Mouse (Mus musculus) hindbrain, embryonic 14.5 days (tissue): Measurements from ENCODE around the gene Pex11b. TPM values are rescaled to one million over a fixed set of nuclear protein-coding genes. Genes with fewer than 3 reads are reported as not detected.
"Not testable (repeated sequence)": the region's sequence is repeated elsewhere in the genome, so short reads cannot be mapped to it uniquely, and the experiment has no call there.

Experiments used
- ATAC-seq: fragments of 200-750 bp; cut with Nextera tagmentation; 2 replicates; pipeline ENCODE4 v1.8.0; 2017; ENCODE audit warnings: moderate number of reproducible peaks, mild to moderate bottlenecking, moderate TSS enrichment, moderate library complexity; ENCODE audit not compliant: low FRiP score
- DNase-seq: peaks from one replicate; pipeline ENCODE4 v3.0.0-alpha.2; 2015; ENCODE audit warnings: low spot score
- H3K27ac ChIP-seq: fragments of 300-500 bp; sonication (generic); 2 replicates; pipeline ENCODE4 v1.5.1; 2014; ENCODE audit warnings: mild to moderate bottlenecking, moderate library complexity
- H3K27me3 ChIP-seq: fragments of 300-500 bp; sonication (generic); 2 replicates; pipeline ENCODE4 v1.6.1; 2014; ENCODE audit warnings: mild to moderate bottlenecking, low read length, mixed read lengths; ENCODE audit not compliant: control insufficient read depth, insufficient read depth
- H3K36me3 ChIP-seq: fragments of 300-500 bp; sonication (generic); replicated peaks from 2 replicates; pipeline ENCODE4 v1.6.1; 2014; ENCODE audit not compliant: control insufficient read depth, insufficient read depth
- H3K4me1 ChIP-seq: fragments of 300-500 bp; sonication (generic); replicated peaks from 2 replicates; pipeline ENCODE4 v1.6.1; 2014; ENCODE audit warnings: antibody characterized with exemption, low read length, mixed read lengths; ENCODE audit not compliant: control insufficient read depth, insufficient read depth
- H3K4me2 ChIP-seq: fragments of 300-500 bp; sonication (generic); replicated peaks from 2 replicates; pipeline ENCODE4 v1.6.1; 2014; ENCODE audit warnings: mild to moderate bottlenecking, moderate library complexity
- H3K4me3 ChIP-seq: fragments of 300-500 bp; sonication (generic); replicated peaks from 2 replicates; pipeline ENCODE4 v1.5.1; 2014; ENCODE audit warnings: mild to moderate bottlenecking, low read length
- H3K9ac ChIP-seq: fragments of 300-500 bp; sonication (generic); 2 replicates; pipeline ENCODE4 v1.6.1; 2014
- H3K9me3 ChIP-seq: fragments of 300-500 bp; sonication (generic); 2 replicates; pipeline ENCODE4 v1.6.1; 2016; ENCODE audit warnings: low read length; ENCODE audit not compliant: control insufficient read depth
- WGBS: fragments of 180-500 bp; shearing (Covaris S2); extraction: QIAGEN DNeasy Blood & Tissue Kit; methylation state at CpG from one replicate; pipeline ENCODE4 v1.1.7; 2014; 5-methylcytosine and 5-hydroxymethylcytosine counted together
- polyA plus RNA-seq: library from polyadenylated mRNA; unstranded; fragments of >200 nt; fragmentation: Nextera tagmentation; extraction: Ambion mirVana; gene quantifications from 2 replicates; pipeline ENCODE4 v1.2.1, GENCODE M21; 2014

Gene Pex11b
- polyA plus RNA-seq, 1 experiment from 2014 or later, result 58.2 TPM

DNA sequence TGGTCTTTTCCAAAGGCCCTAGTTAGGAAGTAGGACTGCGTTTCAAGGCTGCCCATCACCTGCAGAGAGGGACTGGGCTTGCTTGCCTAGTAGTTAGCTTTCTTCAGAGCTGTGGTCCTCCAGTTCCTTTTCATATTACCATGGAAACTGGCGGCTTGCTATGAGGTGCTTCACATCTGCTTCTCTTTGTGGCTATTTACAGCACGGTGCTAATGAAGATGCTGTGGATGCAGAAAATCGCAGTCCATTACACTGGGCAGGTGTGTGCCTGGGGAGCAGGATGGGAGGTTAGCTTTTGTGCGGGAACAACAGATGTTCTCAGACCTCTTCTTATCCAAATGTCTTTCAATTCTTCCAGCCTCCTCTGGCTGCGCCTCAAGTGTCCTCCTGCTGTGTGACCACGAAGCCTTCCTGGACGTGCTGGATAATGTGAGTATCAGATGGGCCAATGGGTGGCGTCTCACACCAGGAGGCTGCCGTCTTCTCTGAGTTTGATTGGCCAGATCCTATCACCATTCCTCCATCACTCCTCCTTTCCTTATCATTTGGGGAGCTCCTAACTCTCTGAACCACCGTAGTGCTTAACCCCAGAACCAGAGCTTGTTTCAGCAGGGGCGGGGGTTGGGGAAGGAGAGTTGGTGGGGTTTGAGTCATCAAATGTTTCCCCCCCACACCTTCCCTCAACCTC lies 45.2 kb downstream of the Pex11b start:
- Histone ChIP-seq H3K9me3 (no peaks in the 10 kb centered on the region), H3K4me2 (no peak overlapping the region), H3K9ac (no peak overlapping the region), H3K4me3 (no peak overlapping the region), H3K27me3 (peaks cover 12% of the 10 kb centered on the region; the same call in 1 of the 2 replicates), H3K27ac (no peak overlapping the region), H3K4me1 (no peaks in the 10 kb centered on the region), H3K36me3 (no peaks in the 10 kb centered on the region)
- 18% methylated on average over 12 of the region's 12 CpGs for WGBS
- DNase-seq (no peak), ATAC-seq (peak; percentile 21; the same call in 1 of the 2 replicates)

DNA sequence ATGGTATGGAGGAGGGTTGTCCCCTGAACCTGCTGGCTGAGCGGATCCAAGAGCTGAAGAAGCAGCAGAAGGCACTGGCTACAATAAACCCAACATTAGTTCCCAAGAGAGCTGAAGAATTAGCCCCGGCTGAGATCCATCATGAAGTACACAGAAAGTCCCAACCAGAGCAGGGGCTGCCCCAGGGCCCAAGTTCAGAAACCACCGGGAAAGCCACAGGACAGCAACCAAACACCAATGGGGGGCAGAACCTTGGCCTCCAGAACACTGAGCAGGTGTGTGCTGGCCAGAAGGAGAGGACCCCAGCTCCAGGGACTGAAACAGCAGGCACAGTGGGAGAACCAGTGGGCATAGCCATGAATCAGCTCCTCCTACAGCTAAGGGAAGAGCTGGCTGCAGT lies 48.3 kb downstream of the Pex11b start:
- ATAC-seq (no peak), DNase-seq (no peak)
- H3K4me2 ChIP-seq, result no peak overlapping the region
- WGBS, result 82% methylated on average over 3 of the region's 3 CpGs
- no peaks in the 10 kb centered on the region for H3K36me3 ChIP-seq
- H3K27me3 ChIP-seq, result peaks cover 15% of the 10 kb centered on the region; the same call in 1 of the 2 replicates
- H3K27ac ChIP-seq, result no peak overlapping the region
- no peak overlapping the region for H3K4me3 ChIP-seq
- no peaks in the 10 kb centered on the region for H3K9me3 ChIP-seq
- no peaks in the 10 kb centered on the region for H3K4me1 ChIP-seq
- no peak overlapping the region for H3K9ac ChIP-seq

DNA sequence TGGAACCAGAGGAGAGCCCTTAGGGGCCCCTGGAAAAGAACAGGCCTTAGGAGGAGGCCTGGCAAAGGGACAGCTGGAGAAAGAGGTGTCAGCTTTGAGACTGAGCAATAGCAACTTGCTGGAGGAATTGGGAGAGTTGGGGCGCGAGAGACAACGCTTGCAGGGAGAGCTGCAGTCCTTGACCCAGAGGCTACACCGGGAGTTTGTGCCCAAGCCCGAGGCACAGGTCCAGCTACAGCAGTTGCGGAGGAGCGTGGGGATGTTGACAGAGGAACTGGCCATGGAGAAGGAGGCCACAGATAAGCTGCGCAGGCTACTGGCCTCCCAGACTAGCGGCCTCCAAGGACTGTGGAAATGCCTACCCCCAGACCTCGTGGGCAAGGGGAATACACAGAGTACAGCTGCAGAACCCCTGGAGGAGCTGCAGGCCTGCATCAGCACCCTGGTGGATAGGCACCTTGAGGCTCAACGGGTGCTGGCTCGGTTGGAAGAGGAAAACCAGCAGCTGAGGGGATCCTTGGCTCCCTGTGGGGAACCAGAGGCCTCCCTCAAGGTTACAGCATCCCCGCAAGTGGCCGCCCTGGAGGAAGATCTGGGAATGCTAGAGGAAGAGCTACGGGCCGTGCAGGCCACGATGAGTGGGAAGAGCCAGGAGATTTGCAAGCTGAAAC lies 49.1 kb downstream of the Pex11b start:
- ATAC-seq, result no peak
- Histone ChIP-seq H3K4me1 (no peaks in the 10 kb centered on the region), H3K9me3 (no peaks in the 10 kb centered on the region), H3K27me3 (peaks cover 15% of the 10 kb centered on the region; the same call in 1 of the 2 replicates), H3K4me3 (peak overlapping the region; percentile 13; the same call in 1 of the 2 replicates), H3K4me2 (peak overlapping the region; percentile 44), H3K27ac (no peak overlapping the region), H3K9ac (no peak overlapping the region), H3K36me3 (no peaks in the 10 kb centered on the region)
- DNase-seq, result no peak
- 64% methylated on average over 17 of the region's 17 CpGs for WGBS

DNA sequence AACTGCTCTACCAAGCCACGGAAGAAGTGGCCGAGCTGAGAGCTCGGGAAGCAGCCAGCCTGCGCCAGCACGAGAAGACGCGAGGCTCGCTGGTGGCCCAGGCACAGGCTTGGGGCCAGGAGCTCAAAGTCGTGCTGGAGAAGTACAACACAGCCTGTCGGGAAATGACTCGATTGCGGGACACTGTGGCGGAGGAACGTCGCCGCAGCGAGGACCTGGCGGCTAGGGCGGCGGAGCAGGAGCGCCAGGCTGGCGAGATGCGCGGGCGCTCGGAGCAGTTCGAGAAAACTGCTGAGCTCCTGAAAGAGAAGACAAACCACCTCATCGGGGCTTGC lies 49.6 kb downstream of the Pex11b start:
- Histone ChIP-seq H3K9ac (no peak overlapping the region), H3K9me3 (no peaks in the 10 kb centered on the region), H3K4me3 (peak overlapping the region; percentile 13; the same call in 1 of the 2 replicates), H3K36me3 (no peaks in the 10 kb centered on the region), H3K4me2 (peak overlapping the region; percentile 44), H3K4me1 (no peaks in the 10 kb centered on the region), H3K27me3 (peaks cover 15% of the 10 kb centered on the region; the same call in 1 of the 2 replicates), H3K27ac (no peak overlapping the region)
- DNase-seq (no peak), ATAC-seq (no peak)
- WGBS, result 37% methylated on average over 28 of the region's 28 CpGs

DNA sequence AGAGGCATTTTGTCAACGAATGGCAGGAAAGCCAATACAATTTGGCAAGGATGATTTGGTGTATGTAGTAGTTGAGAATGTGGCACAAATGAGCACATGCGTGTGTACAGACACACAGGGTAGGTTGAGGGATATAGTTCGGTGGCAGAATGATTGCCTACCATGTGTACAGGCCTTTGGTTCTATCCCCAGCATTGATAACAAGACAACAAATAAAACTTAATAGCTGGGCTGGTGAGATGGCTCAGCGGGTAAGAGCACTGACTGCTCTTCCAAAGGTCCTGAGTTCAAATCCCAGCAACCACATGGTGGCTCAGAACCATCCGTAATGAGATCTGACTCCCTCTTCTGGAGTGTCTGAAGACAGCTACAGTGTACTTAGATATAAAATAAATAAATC lies 50.9 kb downstream of the Pex11b start:
- H3K27me3 ChIP-seq, result peaks cover 15% of the 10 kb centered on the region; the same call in 1 of the 2 replicates
- WGBS, result 96% methylated on average over 5 of the region's 5 CpGs
- H3K36me3 ChIP-seq, H3K4me2 ChIP-seq, H3K27ac ChIP-seq, DNase-seq, H3K4me3 ChIP-seq, H3K9me3 ChIP-seq, ATAC-seq, H3K4me1 ChIP-seq, H3K9ac ChIP-seq: not testable (repeated sequence)

DNA sequence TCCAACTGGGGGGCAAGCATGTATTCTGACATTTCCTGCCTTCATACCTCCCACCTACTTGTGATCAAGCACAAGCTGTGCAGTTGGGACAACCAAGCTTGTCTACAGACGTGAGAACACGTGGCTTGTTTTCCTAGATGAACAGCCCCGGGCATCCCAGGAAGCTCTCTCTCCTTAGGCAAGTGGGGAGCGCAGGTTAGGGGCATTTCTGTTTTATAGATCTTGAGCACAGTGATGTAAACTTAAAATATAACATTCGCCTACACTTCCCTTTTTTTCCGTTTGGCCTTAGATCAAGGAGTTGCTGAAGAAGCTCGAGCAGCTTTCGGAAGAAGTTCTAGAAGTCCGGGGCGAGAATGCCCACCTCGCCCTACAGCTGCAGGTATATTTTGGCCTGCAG lies 53.7 kb downstream of the Pex11b start:
- H3K27ac ChIP-seq, result no peak overlapping the region
- H3K4me2 ChIP-seq, result no peak overlapping the region
- H3K4me1 ChIP-seq, result no peaks in the 10 kb centered on the region
- WGBS, result 86% methylated on average over 11 of the region's 11 CpGs
- ATAC-seq (no peak), DNase-seq (no peak)
- H3K27me3 ChIP-seq, result peaks cover 13% of the 10 kb centered on the region; the same call in 1 of the 2 replicates
- H3K36me3 ChIP-seq, result no peaks in the 10 kb centered on the region
- H3K9ac ChIP-seq, result no peak overlapping the region
- no peak overlapping the region for H3K4me3 ChIP-seq
- no peaks in the 10 kb centered on the region for H3K9me3 ChIP-seq

DNA sequence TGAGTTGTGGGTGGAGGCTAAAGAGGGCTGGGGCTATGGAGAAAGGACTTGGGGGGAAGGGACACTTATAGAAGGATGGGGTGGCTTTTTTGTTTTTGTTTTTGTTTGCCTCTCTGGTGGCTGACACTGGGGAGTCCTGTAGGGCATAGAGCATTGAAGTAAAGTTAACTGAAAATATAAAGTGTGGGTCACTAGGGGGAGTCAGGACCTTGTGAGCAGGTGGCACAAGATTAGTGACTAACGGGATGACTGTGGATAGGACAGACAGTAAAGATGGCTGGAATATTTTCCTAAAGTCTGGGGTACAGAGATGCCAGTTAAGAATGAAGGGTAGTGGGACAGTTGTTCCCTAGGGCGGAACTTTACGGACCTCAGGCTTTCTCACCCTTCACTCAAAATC lies 55.1 kb downstream of the Pex11b start:
- Histone ChIP-seq H3K27me3 (0 out of 2 replicates have a peak, but pooled peaks cover 4% of the 10 kb centered on the region), H3K4me3 (no peak overlapping the region), H3K9ac (no peak overlapping the region), H3K27ac (no peak overlapping the region), H3K4me2 (no peak overlapping the region), H3K4me1 (no peaks in the 10 kb centered on the region), H3K9me3 (no peaks in the 10 kb centered on the region), H3K36me3 (no peaks in the 10 kb centered on the region)
- WGBS, result 55% methylated on average over 3 of the region's 3 CpGs
- ATAC-seq, result no peak
- DNase-seq, result no peak

DNA sequence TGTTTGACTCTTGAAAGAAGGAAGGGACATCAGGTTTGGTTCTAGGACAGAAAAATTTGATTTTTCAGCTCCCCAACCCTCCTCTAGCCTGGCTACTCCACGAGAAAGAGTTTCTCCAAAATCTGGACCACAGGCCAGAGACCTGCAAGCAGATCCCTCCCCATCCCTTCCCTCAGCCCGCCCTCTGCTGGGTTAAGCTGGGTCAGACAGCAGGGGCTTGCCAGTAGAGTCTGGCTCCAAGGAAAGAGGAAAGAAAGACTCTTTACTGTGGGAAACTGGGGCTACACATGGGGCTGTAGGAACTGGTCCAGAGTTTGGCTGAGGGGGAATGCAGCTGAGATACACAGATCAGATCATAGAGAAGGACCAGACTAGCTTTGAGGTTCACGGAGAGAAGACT lies 57.3 kb downstream of the Pex11b start:
- no peaks in the 10 kb centered on the region for H3K27me3 ChIP-seq
- ATAC-seq (no peak), DNase-seq (no peak)
- no peaks in the 10 kb centered on the region for H3K9me3 ChIP-seq
- H3K4me3 ChIP-seq, result no peak overlapping the region
- no peaks in the 10 kb centered on the region for H3K36me3 ChIP-seq
- H3K4me2 ChIP-seq, result no peak overlapping the region
- no peak overlapping the region for H3K9ac ChIP-seq
- peaks cover 4% of the 10 kb centered on the region for H3K4me1 ChIP-seq
- H3K27ac ChIP-seq, result no peak overlapping the region
- 11% methylated on average over 3 of the region's 3 CpGs for WGBS

DNA sequence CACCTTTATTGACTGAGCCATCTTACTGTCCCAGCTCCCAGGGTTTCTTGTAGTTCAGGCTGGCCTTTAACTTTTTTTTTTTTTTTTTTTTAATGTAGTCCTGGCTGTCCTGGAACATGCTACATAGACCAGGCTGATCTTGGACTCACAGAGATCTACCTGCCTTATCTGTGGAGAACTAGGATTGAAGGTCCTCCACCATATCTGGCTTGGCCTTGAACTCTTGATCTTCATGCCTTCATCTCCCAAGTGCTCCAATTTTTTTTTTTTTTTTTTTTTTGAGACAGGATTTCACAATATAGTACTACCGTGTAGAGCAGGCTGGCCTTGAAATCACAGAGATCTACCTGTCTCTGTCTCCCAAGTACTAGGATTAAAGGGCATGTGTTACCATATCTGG lies 58.4 kb downstream of the Pex11b start:
- DNase-seq (no peak), ATAC-seq (no peak)
- Histone ChIP-seq H3K27me3 (no peaks in the 10 kb centered on the region), H3K36me3 (no peaks in the 10 kb centered on the region), H3K27ac (no peak overlapping the region), H3K4me2 (no peak overlapping the region), H3K4me1 (peaks cover 10% of the 10 kb centered on the region), H3K9me3 (no peaks in the 10 kb centered on the region), H3K4me3 (no peak overlapping the region), H3K9ac (no peak overlapping the region)
- 85% methylated on average over 1 of the region's 1 CpGs for WGBS
